Mouse (Mus musculus) CD4-positive helper T cell, adult 2 months (primary cell): Measurements from ENCODE around the gene Akp3.

Experiments
- DNase-seq: peaks from one replicate; pipeline ENCODE4 v3.0.0-alpha.2; 2012; ENCODE audit warnings: low read depth, missing footprints, low spot score

Gene Akp3

DNA sequence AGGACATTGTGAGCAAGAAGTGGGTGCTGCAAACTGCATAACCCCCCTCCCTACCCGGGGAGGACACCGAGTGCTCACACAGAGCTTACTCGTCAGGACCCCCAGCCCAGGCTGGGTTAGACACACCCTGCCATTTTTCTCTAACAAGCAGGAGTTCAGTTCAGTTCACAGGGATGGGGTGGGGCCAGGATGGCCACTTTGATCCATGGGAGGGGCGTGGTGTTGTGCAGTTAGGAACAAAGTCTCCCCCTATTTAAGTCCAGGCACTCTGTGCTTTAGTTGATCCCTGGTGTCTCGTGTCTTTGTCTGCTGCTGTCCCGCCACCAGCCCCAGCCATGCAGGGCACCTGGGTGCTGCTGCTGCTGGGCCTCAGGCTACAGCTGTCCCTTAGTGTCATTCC is at the start of gene Akp3:
Gene Akp3 (plus strand): TSS at position 301 of the 400 bp plus-strand sequence.
- no peak for DNase-seq

DNA sequence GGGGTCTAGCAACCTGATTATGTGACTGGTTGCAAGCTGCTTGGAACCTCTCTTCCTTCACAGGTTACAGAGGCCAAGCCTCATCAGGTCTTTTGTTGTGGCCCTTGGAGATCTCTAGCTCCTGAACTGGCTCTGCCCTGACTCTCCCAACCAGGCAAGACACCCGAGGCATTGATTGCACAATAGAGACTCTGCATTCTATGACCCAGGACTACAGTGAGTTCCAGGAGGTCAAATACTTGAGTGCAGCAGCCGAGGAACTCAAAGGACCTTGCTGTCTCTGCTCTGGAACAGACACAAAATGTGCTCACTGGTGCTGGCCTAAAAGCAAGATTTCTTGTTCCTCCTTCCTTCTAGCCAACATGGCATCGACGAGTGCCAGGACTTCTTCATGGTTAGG is 38.6 kb upstream of the Akp3 start:
- DNase-seq: no peak

DNA sequence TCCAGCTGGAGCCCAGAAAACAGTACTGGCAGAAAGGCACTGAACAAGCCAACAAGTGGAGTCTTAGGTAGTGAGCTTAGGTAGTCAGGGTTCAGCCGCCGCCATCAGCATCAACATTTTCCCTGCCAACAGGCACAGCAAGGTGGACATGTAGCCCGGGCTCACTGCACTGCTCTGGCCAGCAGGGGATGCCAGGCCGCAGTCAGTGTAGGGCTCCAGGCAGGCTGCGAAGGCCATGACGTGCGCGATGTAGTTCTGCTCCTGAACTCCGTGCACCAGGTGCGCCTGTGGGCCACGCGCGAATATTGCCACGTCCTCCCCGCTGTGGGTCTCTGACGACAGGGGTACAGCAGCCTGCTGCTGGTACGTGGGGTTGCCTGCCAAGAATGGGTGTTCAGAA is 37.8 kb upstream of the Akp3 start:
- DNase-seq: no peak

DNA sequence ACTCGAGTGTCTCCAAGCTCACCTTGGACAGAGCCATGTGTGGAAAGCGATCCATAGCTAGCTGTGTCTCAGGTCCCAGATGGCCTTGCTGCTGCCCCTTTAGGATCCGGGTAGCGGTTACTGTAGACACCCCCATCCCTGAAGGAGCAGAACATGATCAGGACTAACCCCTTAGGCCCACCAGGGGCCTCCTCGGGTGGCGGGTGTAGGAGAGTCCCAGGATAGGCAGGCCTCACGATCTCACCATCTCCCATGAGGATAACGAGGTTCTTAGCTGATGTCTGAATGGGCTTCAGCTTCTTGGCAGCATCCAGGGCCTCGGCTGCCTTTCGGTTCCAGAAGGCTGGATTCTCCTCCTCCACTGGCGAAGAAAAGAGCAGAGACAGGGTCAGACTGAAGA is 35.5 kb upstream of the Akp3 start:
- DNase-seq: no peak

DNA sequence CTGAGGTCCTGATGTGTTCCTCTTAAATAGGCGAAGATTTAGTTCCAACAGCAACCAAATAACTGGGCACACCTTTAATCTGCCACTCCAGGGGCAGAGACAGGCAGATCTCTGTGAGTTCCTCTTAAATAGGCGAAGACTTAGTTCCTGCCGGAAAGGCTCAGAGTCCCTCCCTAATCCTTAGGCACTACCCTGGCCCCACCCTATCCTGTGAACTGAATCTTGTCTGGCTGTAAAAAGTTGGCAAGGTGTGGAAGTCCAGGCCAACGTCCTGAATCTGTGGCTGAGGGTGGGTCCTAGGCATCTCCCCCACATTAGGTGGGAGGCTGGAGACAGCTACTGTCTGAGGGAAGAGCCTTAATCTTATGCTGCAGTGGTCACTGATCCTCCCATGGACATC is 34.9 kb upstream of the Akp3 start, which contains the start of gene Alppl2:
Gene Alppl2 (minus strand): TSS at position 101 of the 400 bp plus-strand sequence.
- no peak for DNase-seq

DNA sequence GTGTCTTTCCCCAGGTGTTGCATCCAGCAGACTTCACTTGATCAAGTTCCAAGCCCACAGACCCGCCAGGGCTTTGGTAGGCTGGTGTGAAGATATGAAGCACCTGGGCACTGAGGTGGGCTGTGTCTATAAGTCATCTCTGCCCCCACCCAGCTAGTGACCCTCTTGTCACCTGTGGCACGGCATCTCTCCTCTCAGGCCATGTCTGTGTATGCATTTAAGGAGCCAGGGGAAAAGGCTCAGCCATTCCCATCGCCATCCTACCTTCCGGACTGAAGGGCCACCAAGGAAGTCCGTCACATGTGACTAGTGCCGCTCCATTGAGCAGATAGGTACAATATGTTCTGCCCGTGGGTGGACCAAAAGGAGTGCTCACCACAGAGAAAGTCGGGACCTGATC is 29.1 kb upstream of the Akp3 start:
- DNase-seq: no peak

DNA sequence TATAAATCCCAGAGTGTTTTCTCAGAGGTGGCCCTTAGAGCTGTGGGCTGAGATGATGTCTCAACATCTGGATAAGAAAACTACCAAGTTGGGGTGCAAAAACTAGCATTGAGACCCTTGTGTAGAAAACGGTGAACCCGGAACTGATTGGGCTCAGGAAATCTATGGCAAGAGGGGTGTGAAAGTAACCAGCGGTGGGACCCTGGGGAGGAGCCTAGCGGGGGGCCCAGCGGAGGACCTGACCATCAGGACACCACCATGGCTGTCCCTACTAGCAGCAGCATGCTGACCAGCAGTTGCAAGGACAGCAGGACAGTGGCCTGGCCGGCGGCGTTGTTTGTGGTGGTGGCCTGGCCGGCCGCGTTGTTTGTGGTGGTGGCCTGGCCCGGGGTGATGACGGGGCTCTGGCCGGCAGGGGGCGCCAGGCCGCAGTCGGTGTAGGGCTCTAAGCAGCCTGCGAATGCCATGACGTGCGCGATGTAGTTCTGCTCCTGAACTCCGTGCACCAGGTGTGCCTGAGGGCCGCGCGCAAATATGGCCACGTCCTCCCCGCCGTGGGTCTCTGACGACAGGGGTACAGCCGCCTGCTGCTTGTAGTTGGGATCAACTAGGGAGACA is 26.3 kb upstream of the Akp3 start:
- peak; percentile 45 for DNase-seq

DNA sequence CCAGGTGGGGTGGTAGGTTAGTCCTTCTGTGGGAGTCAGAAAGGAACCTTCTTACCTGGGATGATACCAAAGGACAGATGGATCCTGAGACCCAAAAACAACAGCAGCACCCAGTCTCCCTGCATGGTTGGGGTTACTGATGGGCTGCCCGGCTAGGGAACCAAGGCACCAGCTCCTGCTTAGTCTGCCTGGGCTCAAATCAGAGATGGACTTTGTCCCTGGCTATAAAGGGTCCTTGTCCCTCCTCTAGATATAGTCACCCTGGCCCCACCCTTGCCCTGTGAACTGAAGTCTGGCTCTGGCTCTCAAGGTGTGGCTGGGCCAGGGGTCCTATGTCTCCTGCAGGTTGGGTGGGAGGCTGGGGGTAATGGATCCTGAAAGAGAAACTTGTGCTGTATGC is 23.4 kb upstream of the Akp3 start, which contains the start of gene Alpi:
Gene Alpi (minus strand): TSS at position 196 of the 400 bp plus-strand sequence.
- no peak for DNase-seq

DNA sequence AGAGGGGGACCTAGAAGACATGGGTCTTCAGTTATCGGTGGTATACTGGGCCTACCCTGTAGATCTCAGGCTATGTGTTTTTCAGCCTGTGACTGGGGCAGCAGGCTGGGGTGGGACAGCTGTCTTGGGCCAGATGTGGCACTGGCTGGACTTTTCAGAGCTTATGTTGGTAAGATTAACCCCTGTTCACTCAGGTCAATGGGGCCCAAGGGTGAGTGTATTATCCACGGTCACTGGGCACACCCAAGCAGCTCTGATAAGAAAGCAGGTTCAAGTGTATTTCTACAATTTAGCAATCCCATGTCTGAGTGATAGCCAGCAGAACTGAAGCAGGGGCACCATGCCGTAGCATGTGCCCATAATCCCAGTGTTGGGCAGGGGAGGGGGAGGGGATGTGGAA is 22.7 kb upstream of the Akp3 start:
- DNase-seq: no peak

DNA sequence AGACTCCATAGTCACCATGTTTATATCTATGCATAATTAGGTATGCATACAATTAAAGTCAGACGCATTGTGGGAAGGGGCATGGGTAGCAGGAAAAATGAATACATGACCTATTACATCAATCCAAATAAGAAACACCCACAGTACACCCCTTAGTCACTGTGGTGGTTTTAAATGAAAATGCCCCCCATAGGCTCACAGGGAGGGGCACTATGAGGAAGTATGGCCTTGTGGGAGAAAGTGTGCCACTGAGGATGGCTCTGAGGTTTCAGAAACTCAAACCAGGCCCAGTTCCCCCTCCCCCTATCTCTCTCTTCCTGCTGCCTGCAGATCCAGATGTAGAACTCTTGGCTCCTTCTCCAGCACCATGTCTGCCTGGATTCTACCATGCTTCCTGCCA is 20.8 kb upstream of the Akp3 start:
- DNase-seq: no peak

DNA sequence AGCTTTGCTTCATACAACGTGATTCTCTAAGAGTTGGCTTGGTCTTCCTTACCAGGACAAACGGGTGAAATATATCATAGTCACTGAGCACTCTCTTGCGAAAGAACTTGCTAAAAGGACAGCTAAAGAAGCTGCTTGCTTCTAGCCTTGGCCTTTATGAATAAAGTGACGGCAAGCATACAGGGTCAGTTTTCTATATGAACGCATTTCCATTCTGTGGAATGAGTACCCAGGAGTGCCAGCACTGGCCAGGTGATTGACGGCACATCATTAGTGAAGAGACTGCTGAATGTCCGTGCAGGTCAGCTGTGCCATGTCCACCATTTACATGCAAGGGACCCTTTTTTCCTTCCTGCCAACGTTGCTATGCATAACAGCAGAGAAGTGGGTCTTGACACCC is 18.2 kb upstream of the Akp3 start:
- DNase-seq: no peak

DNA sequence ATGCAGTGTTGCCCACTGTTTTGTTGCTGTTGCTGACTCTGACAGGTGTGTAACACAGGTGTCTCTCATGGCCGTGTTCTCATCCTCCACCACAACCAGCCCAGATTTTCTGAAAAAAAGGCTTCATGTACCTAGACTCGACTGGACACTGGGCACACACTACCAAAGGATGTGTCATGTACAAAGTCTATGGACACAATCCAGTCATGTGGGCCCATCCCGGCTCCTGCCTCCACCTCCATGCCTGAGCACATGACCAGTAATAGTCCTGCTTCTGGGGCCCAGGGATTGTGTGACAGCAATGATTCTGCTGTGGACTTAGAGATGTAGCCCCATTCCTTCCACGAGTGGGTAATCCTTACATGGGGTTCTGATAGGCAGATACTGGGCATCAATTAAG is 16.2 kb upstream of the Akp3 start:
- no peak for DNase-seq

DNA sequence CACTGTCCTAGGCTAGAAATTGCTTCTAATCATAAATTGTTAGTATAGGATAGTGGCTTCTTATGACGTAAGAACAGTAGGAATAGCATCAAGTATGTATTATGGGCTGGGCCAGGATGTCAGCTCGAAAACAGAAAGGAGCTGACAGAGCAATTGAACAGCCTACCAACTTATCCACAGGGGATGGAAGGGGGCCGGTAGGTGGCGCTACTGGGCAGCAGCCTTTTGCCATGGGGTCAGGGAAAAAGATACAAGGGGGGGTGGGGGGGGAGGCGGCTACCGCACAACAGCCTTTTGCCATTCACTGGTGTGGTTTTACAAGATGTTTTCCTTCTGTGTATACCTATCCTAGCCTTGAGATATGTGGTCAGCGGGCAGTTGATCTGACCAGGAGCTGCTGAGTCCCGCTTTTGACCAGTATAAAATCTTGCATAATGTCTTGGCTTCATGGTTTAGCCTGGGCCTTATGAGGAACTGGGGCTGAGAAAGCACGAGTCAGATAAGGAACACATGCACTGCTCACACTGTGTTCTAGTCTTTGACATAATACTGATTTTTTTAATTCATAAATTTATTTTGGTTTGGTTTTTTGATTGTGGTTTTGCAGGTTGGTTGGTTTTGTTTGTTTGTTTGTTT is 12.9 kb upstream of the Akp3 start:
- peak; percentile 12 for DNase-seq

DNA sequence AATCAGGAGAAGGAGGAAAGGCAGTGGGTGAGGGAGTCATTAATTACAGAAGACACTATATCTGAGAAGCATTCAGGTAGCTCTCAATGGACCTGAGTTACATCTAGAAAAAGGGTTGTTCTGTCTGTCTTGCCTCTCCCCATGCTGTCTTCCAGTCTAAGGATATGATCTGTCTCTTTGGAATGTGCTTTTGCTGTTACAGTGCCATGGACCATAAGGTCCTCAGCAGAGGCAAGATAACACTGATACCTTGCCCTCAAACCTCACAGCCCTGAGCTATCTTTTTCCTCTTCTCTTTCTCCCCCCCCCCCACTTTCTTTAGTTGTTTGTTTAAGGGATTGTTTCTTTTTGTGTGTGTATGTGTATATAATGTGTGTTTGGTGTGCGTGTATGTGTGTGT is 10.0 kb upstream of the Akp3 start:
- DNase-seq: no peak

DNA sequence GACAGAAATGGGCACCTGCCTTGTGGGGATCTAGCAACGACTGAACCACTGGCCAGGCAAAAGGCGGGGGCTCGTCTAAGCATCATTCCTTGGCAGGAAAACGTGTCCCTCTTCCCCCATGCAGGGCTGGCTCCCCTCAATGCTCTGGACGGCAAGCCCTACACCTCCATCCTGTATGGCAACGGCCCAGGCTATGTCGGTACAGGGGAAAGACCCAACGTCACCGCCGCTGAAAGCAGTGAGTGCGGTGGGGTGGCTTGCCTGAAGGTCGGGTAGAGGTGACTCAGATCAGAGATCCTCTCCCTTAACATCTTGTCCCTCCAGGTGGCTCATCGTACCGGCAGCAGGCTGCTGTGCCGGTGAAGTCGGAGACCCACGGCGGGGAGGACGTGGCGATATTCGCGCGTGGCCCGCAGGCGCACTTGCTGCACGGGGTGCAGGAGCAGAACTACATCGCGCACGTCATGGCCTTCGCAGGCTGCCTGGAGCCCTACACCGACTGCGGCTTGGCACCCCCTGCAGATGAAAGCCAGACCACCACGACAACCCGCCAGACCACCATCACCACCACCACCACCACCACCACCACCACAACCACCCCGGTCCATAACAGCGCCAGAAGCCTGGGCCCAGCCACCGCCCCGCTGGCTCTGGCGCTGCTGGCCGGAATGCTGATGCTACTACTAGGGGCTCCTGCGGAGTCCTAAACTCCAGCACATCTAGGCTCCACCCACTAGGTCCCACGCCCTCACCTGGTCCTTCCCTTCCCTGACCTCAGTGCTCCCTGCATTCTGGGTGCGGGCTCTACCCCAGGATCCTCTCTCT is 2.6 kb downstream of the Akp3 start:
- DNase-seq: no peak

DNA sequence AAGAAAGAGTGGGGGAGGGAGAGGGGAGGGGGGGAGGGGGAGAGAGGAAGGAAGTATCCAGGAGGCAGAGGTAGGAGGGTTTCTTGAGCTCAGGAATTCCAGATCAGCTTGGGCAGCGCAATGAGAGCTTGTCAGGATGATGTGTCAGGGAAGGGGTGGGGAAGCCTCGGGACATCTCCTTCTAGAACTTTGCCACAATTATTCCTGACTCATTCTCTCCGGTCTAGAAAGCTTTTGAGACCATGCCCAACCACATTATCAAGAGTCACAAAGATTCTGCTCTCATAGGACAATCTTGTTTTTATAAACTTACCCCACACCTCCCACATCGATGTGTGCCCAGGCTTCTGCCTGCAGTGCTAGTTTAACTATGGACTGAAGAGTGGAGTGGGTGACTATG is 7.0 kb downstream of the Akp3 start:
- no peak for DNase-seq

DNA sequence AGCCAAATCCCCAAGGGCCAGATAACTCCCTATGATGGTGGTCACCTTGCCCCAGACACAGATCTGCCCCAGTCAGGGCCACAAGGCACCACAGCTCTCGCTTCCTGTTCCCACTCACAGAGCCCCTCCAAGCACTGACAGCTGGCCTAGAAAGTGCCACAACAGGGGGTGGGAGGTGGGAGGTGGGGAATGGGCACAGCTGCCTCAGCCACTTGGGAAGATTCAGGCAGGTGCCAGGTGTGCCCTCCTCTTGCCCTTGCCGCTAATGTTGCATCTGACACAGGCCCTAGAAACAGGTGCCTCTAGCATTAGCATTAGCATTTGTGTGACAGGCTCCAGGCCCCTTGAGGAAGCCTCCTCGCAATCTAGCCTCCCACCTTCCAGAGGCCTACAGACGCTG is 16.8 kb downstream of the Akp3 start:
- DNase-seq: no peak

DNA sequence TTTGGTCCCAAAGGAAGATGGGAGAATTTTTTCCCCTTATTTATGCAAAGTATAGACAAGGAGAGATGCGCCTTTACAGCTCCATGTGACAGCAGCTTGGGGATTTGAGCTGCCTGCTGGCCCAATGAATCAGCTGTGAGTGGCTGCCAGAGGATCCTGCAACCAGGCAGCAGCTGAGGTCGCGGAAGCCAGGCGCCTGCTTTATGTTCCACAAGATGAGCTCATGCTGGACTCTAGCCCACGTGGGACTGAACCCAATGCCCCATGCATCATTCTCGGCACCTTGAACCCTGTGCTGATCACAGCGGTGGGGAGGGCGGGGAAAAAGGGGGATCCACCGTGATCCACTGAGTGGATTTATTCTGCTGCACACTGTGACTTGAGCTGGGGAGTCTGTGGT is 17.7 kb downstream of the Akp3 start:
- DNase-seq: no peak

DNA sequence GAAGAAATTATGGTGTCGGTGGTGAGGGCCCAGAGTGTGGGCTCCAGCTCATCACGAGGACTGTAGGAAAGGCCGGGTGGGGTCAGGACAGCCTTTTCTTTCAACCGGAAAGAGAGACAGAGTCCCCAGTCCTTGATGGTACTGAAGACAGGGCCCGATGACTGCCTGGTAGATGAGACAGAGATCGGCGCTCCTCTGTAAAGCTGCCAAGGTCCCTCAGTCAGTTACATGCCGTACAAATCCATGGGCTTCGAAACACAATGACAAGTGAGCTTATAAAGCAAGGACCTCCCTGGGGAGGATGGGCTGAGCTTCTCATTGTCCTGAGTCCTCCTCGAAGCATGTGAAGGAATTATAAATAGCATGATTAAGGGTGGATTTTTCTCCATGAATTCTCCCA is 18.4 kb downstream of the Akp3 start:
- no peak for DNase-seq

DNA sequence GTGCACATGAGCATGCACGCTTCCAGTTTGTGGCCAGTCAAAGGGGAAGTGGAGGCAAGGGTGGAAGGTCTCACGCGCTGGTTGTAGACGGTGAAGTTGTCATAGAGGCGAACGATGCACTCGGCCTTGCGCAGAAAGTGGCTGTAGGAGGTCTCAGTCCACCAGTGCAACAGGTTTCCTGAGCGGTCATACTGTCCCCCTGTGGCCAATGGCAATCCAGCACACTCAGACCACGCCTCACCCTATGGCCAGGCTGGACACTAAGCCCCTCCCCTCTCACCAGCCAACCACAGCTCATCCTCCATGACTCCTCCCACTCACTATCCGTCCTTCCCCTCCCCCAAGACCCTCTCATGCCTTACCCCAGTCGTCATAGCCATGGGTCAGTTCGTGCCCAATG is 24.6 kb downstream of the Akp3 start:
- DNase-seq: no peak

DNA sequence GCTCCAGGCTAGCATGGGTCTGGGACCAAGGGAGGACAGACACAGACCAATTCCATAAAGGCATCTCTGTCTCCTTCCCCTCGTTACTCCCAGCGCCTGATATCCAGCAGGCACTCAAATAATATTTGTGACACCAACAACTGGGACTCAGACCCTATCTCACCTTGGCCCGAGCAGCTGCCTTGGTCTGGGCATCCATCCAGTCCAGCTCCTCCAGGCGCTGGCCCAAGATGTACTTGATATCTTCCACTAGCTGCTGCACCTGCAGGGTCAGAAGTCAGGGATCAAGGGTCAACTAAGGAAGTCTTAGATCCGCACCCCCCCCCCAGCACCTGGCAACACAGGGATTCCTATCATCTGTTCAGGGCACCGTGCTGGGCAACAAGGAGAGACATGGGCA is 26.5 kb downstream of the Akp3 start:
- no peak for DNase-seq

DNA sequence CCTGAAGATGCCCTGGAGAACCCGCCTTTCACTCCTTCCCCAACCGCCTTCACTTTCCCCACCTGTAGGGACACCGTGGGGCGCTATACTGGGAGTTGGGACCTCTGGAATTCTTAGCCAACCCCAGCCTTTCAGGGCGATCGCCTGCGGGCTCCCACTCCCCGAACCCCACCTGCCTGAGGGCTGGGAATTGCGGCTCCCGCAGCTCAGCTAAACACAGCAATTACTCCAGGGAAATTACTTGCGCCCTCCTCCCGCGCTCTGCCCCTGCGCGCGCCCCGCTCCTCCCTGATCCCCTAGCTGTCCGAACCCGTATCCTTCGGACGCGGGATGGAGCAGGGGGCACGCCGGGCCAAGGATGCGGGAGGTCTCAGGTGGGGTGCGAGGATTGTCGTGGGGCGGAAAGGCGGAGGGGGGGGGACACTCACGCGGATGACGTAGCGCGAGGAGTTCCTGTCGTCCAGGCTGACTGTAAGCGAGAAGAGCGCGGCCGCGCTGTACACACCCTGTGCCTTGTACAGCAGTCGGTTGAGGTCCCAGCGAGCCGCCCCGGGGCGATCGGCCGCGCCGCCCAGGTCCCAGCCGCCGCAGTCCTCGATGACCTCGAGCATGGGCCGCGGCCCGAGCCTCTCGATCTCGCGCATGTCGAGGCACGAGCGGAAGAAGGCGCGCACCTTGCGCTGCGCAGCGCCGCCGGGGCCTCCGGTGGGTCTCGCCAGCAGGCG is 29.2 kb downstream of the Akp3 start:
- no peak for DNase-seq
